Mouse (Mus musculus): ENCODE data around the gene Akap9. TPM values are rescaled to one million over a fixed set of nuclear protein-coding genes. Genes with fewer than 3 reads are reported as not detected.

Gene Akap9
- polyA plus RNA-seq, 1 experiment from 2014 or later = 282 TPM

- no peak for ATAC-seq
- no peaks in the 10 kb centered on the region for H3K9me3 ChIP-seq (ENCODE audit: control insufficient read depth, low read length)
- no peak overlapping the region for H3K4me3 ChIP-seq (ENCODE audit: low read length)
- WGBS = 97% methylated on average over 2 of the region's 2 CpGs
- H3K27me3 ChIP-seq (replicated peaks; ENCODE audit: control insufficient read depth, insufficient read depth, low read length) = no peaks in the 10 kb centered on the region
- peaks cover 27% of the 10 kb centered on the region for H3K36me3 ChIP-seq (ENCODE audit: control insufficient read depth, insufficient read depth, low read length)
- H3K4me2 ChIP-seq (ENCODE audit: low read length) = no peak overlapping the region
- H3K9ac ChIP-seq (ENCODE audit: low read depth, low read length) = no peak overlapping the region
- no peaks in the 10 kb centered on the region for H3K4me1 ChIP-seq (ENCODE audit: control insufficient read depth, insufficient read depth, low read depth, low read length)
- no peak overlapping the region for H3K27ac ChIP-seq (ENCODE audit: low read depth, low read length)
Observed at GRCm38 (mm10) chr5:4040922-4041321, 113.1 kb downstream of the Akap9 start.

GRCm38 (mm10) chr5:4060313-4060712 is 132.5 kb downstream of the Akap9 start:
- H3K4me3 ChIP-seq (ENCODE audit: low read length) = no peak overlapping the region
- H3K36me3 ChIP-seq (ENCODE audit: control insufficient read depth, insufficient read depth, low read length) = peaks cover 50% of the 10 kb centered on the region
- H3K4me2 ChIP-seq (ENCODE audit: low read length) = no peak overlapping the region
- no peaks in the 10 kb centered on the region for H3K9me3 ChIP-seq (ENCODE audit: control insufficient read depth, low read length)
- H3K4me1 ChIP-seq (ENCODE audit: control insufficient read depth, insufficient read depth, low read depth, low read length) = no peaks in the 10 kb centered on the region
- 95% methylated on average over 8 of the region's 8 CpGs for WGBS
- no peaks in the 10 kb centered on the region for H3K27me3 ChIP-seq (replicated peaks; ENCODE audit: control insufficient read depth, insufficient read depth, low read length)
- no peak overlapping the region for H3K9ac ChIP-seq (ENCODE audit: low read depth, low read length)
- ATAC-seq = no peak
- no peak overlapping the region for H3K27ac ChIP-seq (ENCODE audit: low read depth, low read length)

- Histone ChIP-seq H3K27ac (ENCODE audit: low read depth, low read length) (no peak overlapping the region), H3K9me3 (ENCODE audit: control insufficient read depth, low read length) (no peaks in the 10 kb centered on the region), H3K9ac (ENCODE audit: low read depth, low read length) (no peak overlapping the region), H3K4me3 (ENCODE audit: low read length) (no peak overlapping the region), H3K4me1 (ENCODE audit: control insufficient read depth, insufficient read depth, low read depth, low read length) (no peaks in the 10 kb centered on the region), H3K27me3 (replicated peaks; ENCODE audit: control insufficient read depth, insufficient read depth, low read length) (no peaks in the 10 kb centered on the region), H3K4me2 (ENCODE audit: low read length) (no peak overlapping the region), H3K36me3 (ENCODE audit: control insufficient read depth, insufficient read depth, low read length) (peaks cover 70% of the 10 kb centered on the region)
- 93% methylated on average over 18 of the region's 18 CpGs for WGBS
- ATAC-seq = 0 out of 2 replicates have a peak, but pooled peaks have one; percentile 37
Observed at GRCm38 (mm10) chr5:4066476-4067115, 138.7 kb downstream of the Akap9 start.

GRCm38 (mm10) chr5:4067203-4067602 is 139.3 kb downstream of the Akap9 start:
- ATAC-seq = no peak
- Histone ChIP-seq H3K9me3 (ENCODE audit: control insufficient read depth, low read length) (no peaks in the 10 kb centered on the region), H3K27ac (ENCODE audit: low read depth, low read length) (no peak overlapping the region), H3K9ac (ENCODE audit: low read depth, low read length) (no peak overlapping the region), H3K4me2 (ENCODE audit: low read length) (no peak overlapping the region), H3K36me3 (ENCODE audit: control insufficient read depth, insufficient read depth, low read length) (peaks cover 67% of the 10 kb centered on the region), H3K27me3 (replicated peaks; ENCODE audit: control insufficient read depth, insufficient read depth, low read length) (no peaks in the 10 kb centered on the region), H3K4me3 (ENCODE audit: low read length) (no peak overlapping the region), H3K4me1 (ENCODE audit: control insufficient read depth, insufficient read depth, low read depth, low read length) (no peaks in the 10 kb centered on the region)
- 88% methylated on average over 3 of the region's 3 CpGs for WGBS

- Histone ChIP-seq H3K4me2 (ENCODE audit: low read length) (no peak overlapping the region), H3K4me1 (ENCODE audit: control insufficient read depth, insufficient read depth, low read depth, low read length) (no peaks in the 10 kb centered on the region), H3K27me3 (replicated peaks; ENCODE audit: control insufficient read depth, insufficient read depth, low read length) (no peaks in the 10 kb centered on the region), H3K4me3 (ENCODE audit: low read length) (no peak overlapping the region), H3K9ac (ENCODE audit: low read depth, low read length) (no peak overlapping the region), H3K36me3 (ENCODE audit: control insufficient read depth, insufficient read depth, low read length) (peaks cover 38% of the 10 kb centered on the region), H3K27ac (ENCODE audit: low read depth, low read length) (no peak overlapping the region), H3K9me3 (ENCODE audit: control insufficient read depth, low read length) (no peaks in the 10 kb centered on the region)
- ATAC-seq = 0 out of 2 replicates have a peak, but pooled peaks have one; percentile 18
- WGBS = 92% methylated on average over 3 of the region's 3 CpGs
Observed at GRCm38 (mm10) chr5:4079086-4079485, 151.2 kb downstream of the Akap9 start.

GRCm38 (mm10) chr5:4080861-4081260 is 153.0 kb downstream of the Akap9 start:
- no peak overlapping the region for H3K9ac ChIP-seq (ENCODE audit: low read depth, low read length)
- H3K9me3 ChIP-seq (ENCODE audit: control insufficient read depth, low read length) = no peaks in the 10 kb centered on the region
- WGBS = 92% methylated on average over 2 of the region's 2 CpGs
- no peak overlapping the region for H3K27ac ChIP-seq (ENCODE audit: low read depth, low read length)
- peaks cover 43% of the 10 kb centered on the region for H3K36me3 ChIP-seq (ENCODE audit: control insufficient read depth, insufficient read depth, low read length)
- no peaks in the 10 kb centered on the region for H3K27me3 ChIP-seq (replicated peaks; ENCODE audit: control insufficient read depth, insufficient read depth, low read length)
- H3K4me3 ChIP-seq (ENCODE audit: low read length) = no peak overlapping the region
- H3K4me1 ChIP-seq (ENCODE audit: control insufficient read depth, insufficient read depth, low read depth, low read length) = no peaks in the 10 kb centered on the region
- ATAC-seq = no peak
- H3K4me2 ChIP-seq (ENCODE audit: low read length) = no peak overlapping the region

GRCm38 (mm10) chr5:4081513-4081912 is 153.7 kb downstream of the Akap9 start:
- no peak for ATAC-seq

GRCm38 (mm10) chr5:4084948-4085347 is 157.1 kb downstream of the Akap9 start:
- WGBS = 95% methylated on average over 7 of the region's 7 CpGs
- no peak overlapping the region for H3K4me3 ChIP-seq (ENCODE audit: low read length)
- no peaks in the 10 kb centered on the region for H3K9me3 ChIP-seq (ENCODE audit: control insufficient read depth, low read length)
- 0 out of 2 replicates have a peak, but pooled peaks cover 2% of the 10 kb centered on the region for H3K4me1 ChIP-seq (ENCODE audit: control insufficient read depth, insufficient read depth, low read depth, low read length)
- no peak overlapping the region for H3K27ac ChIP-seq (ENCODE audit: low read depth, low read length)
- no peak for ATAC-seq
- no peaks in the 10 kb centered on the region for H3K27me3 ChIP-seq (replicated peaks; ENCODE audit: control insufficient read depth, insufficient read depth, low read length)
- peaks cover 36% of the 10 kb centered on the region for H3K36me3 ChIP-seq (ENCODE audit: control insufficient read depth, insufficient read depth, low read length)
- H3K9ac ChIP-seq (ENCODE audit: low read depth, low read length) = no peak overlapping the region
- no peak overlapping the region for H3K4me2 ChIP-seq (ENCODE audit: low read length)

More at GRCm38 (mm10) chr5:4081513-4081912, 153.7 kb downstream of the Akap9 start:
- Histone ChIP-seq H3K4me1 (ENCODE audit: control insufficient read depth, insufficient read depth, low read depth, low read length) (no peaks in the 10 kb centered on the region), H3K9ac (ENCODE audit: low read depth, low read length) (no peak overlapping the region), H3K27ac (ENCODE audit: low read depth, low read length) (no peak overlapping the region), H3K9me3 (ENCODE audit: control insufficient read depth, low read length) (no peaks in the 10 kb centered on the region), H3K4me2 (ENCODE audit: low read length) (no peak overlapping the region), H3K4me3 (ENCODE audit: low read length) (no peak overlapping the region), H3K36me3 (ENCODE audit: control insufficient read depth, insufficient read depth, low read length) (peaks cover 40% of the 10 kb centered on the region), H3K27me3 (replicated peaks; ENCODE audit: control insufficient read depth, insufficient read depth, low read length) (no peaks in the 10 kb centered on the region)
- 89% methylated on average over 2 of the region's 2 CpGs for WGBS

GRCm38 (mm10) chr5:4086309-4086708 is 158.5 kb downstream of the Akap9 start:
- ATAC-seq = no peak
- Histone ChIP-seq H3K4me2 (ENCODE audit: low read length) (no peak overlapping the region), H3K36me3 (ENCODE audit: control insufficient read depth, insufficient read depth, low read length) (peaks cover 34% of the 10 kb centered on the region), H3K27me3 (replicated peaks; ENCODE audit: control insufficient read depth, insufficient read depth, low read length) (no peaks in the 10 kb centered on the region), H3K9ac (ENCODE audit: low read depth, low read length) (no peak overlapping the region), H3K9me3 (ENCODE audit: control insufficient read depth, low read length) (no peaks in the 10 kb centered on the region), H3K4me3 (ENCODE audit: low read length) (no peak overlapping the region), H3K4me1 (ENCODE audit: control insufficient read depth, insufficient read depth, low read depth, low read length) (0 out of 2 replicates have a peak, but pooled peaks cover 2% of the 10 kb centered on the region), H3K27ac (ENCODE audit: low read depth, low read length) (no peak overlapping the region)
- 78% methylated on average over 4 of the region's 4 CpGs for WGBS

All from hindbrain, embryonic 16.5 days (tissue).